Mouse (Mus musculus) adrenal gland, postnatal 36 days (tissue): Measurements from ENCODE around the gene Orc5. TPM values are rescaled to one million over a fixed set of nuclear protein-coding genes. Genes with fewer than 3 reads are reported as not detected.
"Not testable (repeated sequence)": the region's sequence is repeated elsewhere in the genome, so short reads cannot be mapped to it uniquely, and the experiment has no call there.

ENCODE experiments used
- DNase-seq, 2 experiments: peaks; one replicate each; pipeline ENCODE4 v3.0.0; 2021; ENCODE audit warnings: mixed read lengths in 1 of 2
- total RNA-seq, 2 experiments: library from RNA; stranded (reverse); gene quantifications; 2 replicates each; pipeline ENCODE4 v1.2.3; 2021

Orc5 gene
- total RNA-seq, 2 experiments from 2014 or later = 15.3 to 18.4 TPM

DNA sequence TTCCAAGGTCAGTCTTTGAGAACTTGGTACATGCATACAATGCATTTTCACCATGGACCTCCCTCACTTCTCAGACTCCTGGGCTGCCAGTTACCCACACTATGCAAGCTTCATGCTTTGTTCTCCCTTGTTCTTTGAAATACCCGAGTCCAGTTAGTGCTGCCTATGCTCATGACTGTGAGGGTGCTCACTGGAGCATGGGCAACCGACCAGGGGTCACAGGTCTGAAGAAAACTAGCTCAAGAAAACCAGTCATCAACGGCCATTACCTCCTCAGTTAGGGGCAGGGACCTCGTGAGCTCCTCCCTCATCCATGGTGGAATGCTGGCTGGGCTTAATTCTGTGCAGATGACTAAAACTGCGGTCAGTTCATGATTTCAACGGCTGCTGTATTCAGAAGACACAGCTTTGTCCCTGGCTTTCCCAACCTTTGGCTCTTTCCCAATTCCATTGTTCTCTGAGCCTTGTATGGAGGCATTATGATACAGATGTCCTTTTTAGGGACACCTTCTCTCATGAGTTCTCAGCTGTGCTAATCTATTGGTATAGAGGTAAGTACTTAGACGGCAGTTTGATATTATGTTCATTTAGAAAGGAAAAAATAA, 11.1 kb downstream of the Orc5 start:
- no peak for DNase-seq

DNA sequence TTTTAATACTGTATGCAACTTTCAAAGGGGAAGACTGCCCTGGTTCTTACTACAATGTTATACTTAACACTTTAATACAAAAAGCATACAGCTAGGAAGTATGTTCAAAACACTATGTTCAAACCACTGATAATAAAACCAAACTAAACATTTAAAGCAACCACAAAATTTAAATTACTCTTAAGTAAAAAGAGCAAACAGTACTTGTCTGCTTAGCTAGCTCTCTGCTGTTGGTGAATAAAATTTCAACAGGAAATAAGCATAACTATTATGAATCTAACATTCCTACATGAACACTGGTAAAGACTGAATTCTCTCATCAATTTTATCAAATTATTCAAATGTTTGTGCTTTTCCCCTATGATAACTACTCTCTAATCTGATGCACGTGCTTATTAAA, 13.5 kb downstream of the Orc5 start:
- no peak for DNase-seq

DNA sequence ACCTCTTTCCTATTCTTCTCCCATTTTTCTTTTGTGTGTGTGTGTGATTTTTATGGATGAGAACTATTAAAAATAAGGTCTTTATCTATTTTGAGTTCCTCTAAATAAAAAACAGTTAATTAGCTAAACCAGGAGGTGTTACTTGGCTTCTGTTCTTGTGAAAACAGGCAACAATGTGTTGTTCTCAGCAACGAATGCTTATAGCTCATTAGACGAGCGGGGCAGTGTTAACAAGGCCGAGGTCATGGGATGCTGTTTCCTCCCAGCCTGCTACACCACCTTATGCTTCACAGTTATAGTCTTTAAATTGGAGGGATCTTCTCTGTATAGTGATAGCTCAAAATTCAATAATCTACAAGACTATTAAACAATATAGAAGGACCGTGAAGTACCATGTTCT, 17.7 kb downstream of the Orc5 start:
- no peak for DNase-seq

DNA sequence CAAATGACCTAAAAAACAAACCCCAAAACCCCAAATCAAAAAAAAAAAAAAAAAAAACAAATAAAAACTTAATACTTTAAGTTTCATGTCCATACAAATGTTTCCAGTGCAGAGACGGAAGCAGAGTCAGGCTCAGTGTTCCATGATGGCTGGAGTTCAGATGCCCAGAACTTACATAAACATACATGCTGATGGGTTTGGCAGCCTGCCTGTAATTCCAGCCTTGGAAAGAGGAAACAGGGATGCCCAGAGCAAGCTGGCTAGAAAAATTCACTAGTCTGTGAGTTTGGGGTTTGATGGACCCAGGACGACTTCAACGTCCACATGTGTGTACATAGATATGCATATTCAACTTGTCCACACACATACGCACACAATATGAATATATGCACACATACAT, 27.6 kb downstream of the Orc5 start:
- DNase-seq = no peak

DNA sequence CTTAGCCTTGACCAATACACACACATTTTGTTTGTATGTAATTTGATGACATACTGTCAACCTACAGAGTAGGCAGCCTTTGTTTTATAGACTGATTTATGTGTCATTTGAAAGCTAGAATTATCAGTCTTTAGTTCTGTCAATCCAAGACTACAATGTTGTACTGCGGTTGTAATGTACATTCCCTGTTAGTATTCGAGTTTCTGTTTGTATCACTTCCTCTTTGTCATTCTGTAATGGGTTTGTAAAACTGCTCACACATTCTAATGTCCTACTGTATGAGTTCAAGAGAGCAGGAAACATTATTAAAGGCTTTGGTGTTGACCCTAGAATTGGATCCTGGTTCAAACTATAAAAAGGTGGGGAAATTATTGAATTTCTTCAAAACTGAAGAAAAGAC, 30.5 kb downstream of the Orc5 start:
- no peak for DNase-seq

DNA sequence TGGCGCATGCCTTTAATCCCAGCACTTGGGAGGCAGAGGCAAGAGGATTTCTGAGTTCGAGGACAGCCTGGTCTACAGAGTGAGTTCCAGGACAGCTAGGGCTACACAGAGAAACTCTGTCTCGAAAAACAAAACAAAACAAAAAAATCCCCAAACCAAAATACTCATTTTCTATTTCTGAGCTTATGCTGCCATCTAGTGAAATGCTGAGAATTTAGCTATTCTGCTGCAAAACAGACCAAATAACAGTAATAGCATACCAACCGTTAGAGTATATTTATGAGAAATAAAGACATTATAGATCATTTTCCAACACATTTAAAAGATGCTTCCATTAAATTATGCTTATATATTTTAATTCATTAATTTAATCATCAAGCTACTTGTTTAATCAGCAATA, 34.5 kb downstream of the Orc5 start:
- not testable (repeated sequence) for DNase-seq

DNA sequence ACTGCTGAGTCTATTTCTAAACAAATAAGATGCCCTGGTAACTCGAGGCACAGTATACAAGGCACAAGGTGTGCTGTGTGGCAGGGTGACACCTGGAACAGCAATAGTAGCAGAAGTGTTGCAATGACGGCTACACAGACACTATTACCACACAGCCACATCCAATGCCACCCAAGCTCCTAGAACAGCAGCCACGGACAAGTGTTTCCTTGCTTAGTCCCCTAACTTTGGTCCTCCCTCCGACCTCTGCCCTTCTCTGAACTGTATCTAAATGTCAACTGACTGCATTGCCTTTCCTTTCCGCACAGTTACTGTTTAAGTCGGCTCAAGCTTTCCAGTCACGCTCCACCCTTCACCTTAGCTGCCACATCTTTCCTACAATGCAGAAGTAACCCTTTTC, 36.0 kb downstream of the Orc5 start:
- not testable (repeated sequence) for DNase-seq

DNA sequence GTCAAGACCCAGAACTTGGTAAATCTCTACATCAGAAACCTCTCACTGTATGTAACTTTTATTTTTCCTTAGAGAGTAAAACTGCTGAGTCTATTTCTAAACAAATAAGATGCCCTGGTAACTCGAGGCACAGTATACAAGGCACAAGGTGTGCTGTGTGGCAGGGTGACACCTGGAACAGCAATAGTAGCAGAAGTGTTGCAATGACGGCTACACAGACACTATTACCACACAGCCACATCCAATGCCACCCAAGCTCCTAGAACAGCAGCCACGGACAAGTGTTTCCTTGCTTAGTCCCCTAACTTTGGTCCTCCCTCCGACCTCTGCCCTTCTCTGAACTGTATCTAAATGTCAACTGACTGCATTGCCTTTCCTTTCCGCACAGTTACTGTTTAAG, 37.6 kb downstream of the Orc5 start:
- not testable (repeated sequence) for DNase-seq

DNA sequence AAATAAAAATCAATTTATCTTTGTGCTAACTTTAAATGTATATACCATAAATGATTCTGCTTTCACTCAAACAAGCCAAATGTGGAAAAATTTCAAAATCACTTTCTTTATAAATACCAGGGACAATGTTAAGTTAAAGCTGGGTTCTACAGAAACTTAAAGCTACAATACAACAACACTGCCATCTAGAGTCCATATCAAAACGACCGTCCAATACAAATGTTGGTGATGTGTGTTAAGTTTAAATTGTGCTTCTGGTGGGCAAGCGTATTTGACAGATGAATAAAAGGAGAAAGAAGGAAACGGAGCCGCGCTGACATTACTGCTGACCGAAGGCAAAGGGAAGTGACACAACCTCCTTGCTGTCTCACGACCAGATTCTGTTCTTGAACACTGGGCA, 38.4 kb downstream of the Orc5 start:
- DNase-seq = no peak

DNA sequence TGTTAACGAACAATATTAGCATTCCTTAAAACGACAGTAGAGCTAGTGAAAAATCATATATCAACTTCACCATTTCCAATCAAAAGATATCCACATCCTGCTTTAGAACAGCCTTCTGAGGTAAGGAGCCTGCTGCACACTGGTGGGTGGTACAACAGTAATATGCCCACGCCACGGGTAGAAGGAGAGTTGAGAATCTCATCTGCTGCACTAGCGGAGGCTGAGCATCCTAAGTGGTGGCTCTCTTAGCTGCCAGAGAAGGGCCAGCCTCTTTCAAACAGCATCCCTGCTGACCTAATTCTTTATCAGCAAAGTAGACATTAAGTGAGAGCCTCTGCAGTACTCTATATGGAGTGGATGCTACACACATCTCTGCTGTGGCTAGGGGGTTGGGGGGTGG, 41.7 kb downstream of the Orc5 start:
- no peak for DNase-seq

DNA sequence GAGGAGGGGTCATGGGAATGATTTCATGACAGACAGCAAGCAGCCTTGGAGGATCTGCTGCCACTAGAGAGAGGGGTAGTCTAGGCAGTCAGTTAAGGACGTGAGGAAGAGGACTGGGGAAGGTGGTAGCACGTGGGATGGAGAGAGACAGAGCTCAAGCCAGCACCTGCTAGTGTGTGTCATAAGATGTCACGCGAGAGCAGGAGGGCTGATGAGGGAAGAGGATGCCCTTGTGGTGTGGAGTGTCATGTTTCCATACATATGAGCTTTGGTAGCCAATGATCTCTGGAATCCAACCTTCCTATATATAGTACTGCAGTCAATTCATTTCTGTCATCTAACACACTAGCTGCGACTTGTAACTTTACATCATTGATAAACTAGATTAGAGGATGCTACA, 50.8 kb downstream of the Orc5 start:
- no peak for DNase-seq

DNA sequence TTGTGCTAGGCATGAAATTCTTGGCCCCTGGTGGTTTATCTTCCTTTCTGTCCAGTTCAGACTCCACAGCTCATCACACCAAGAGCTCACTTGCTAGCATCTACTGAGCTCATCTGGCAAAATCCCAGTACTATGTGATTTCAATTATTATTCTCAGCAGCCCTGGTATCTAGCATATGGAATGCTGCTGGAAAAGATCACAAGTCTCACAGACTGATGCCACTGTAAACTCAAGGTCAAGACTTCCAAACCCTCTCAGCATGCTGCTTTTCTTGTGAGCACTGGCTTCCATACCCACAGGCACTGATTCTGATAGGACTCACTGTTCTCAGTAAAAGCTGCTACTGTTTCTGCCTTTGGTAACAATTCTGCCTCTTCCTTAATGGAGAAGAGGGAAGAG, 59.1 kb downstream of the Orc5 start:
- no peak for DNase-seq

DNA sequence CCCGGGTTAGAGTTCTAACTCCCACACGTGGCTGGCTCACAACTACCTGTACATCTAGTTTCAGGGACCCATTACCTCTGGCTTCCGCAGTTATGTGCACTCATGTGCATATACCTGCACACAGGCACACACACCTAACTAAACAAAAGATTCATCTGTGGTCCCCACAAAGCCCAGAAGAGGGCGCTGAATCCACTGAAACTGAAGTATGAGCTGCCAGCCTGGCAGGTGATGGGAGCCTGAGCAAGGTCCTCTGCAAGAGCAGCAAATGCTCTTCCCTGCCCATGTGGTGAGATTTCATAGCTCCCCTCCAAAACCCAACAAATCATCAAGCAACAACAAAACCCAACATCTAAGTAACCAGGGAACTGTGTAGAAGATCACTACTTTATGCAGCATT, 61.1 kb downstream of the Orc5 start:
- DNase-seq = peak in 1 of 2 experiments; percentile 19

DNA sequence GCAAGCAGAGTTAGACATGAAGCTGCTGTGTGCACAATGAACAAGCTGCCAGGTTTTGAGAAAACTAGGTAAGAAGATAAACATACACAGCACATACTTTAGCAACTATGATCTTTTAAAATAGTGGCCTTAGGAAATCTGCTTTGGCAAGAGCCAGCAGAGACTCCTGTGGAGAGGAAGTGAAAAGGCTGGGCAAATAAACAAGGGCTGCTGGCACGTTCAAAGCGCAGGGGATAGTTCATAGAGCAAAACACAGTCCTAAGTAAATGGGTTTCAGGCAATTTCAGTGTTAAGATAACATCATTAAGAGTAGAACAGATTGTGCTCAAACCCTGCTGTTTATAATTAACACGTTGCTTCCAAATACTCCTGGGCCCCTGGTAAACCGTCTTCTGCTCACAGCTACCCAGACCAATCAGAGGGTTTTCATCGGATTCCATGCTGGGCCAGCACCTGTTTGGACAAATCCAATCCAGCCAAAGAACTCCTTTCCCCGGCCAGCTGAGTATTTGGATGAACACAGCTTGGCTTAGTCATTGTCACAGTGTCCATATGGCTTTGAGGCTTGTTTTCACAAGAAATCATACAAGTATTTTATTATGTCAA, 63.5 kb downstream of the Orc5 start:
- no peak for DNase-seq

DNA sequence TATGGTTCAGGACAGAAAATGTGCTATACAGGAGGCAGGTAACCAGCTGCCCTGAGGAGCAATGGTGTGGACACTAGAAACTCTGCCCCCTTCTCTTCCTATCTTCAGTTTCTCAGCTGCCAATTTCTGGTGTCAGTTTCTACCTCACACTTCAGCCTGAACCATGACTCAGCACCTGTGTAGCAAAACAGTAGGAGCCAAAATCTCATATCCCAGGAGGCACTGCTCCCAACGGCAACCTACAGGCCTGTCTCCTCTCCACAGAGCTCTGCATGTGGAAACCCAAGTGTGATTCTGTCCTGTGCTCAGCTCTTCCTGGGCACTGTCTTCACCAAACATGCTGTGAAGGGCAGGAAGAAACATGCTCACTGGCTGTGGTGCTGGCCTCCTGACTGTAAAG, 64.5 kb downstream of the Orc5 start:
- no peak for DNase-seq

DNA sequence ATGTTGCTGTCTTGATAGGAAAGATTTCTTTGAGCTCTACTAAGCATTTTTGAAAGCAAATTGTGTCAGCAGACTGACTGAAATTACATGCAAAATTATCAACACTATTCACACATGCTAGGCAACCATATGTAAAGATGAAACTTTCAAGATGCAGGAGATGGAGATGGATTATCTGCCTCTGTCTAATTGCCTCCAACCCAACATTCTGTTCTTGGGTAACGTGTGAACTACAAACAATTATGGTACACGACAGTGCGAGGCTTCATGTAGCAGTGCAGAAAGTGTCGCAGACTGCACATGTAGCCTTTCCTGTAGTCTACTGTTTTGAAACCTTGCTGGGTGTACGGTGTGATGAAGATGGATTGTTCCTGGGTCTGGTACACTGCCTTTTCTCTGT, 67.7 kb downstream of the Orc5 start:
- DNase-seq = no peak

DNA sequence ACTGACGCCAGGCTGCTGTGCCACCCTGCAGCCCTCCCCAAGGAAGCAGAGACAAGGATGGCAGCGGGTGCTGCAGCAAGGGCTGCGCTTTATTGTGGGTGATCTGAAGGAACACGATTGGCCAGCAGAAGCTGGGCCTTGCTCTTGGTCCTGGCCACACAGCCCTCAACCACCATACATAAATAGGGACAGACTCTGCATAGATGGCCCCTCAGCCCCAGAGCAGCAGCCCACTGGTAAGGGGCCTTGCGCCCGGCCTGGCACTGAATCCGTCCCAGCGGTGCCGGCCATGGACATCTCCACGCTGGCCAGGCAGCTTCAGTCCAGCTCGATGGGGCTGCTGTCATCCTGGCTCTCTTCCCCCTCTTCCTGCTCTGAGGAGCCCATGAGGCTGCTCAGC, 77.8 kb downstream of the Orc5 start:
- not testable (repeated sequence) for DNase-seq

DNA sequence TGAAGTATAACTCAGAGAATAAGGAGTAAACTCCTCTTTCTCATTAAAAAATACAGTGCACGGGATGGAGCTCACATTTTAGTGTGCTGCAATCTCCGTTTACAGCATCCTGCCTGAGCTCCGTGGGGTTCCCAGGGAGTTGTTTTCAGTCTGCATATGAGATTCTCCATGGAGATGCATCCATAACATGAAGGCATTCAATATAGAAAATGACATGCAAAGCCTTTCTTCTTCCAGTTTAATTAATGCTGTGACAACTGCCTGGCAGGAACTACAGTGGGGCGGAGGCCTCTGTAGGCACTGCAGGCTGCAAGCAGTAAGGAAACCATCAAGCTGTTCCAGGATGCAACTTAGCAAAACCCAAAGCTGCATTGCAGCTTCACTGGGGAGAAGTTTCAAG, 79.0 kb downstream of the Orc5 start:
- no peak for DNase-seq

DNA sequence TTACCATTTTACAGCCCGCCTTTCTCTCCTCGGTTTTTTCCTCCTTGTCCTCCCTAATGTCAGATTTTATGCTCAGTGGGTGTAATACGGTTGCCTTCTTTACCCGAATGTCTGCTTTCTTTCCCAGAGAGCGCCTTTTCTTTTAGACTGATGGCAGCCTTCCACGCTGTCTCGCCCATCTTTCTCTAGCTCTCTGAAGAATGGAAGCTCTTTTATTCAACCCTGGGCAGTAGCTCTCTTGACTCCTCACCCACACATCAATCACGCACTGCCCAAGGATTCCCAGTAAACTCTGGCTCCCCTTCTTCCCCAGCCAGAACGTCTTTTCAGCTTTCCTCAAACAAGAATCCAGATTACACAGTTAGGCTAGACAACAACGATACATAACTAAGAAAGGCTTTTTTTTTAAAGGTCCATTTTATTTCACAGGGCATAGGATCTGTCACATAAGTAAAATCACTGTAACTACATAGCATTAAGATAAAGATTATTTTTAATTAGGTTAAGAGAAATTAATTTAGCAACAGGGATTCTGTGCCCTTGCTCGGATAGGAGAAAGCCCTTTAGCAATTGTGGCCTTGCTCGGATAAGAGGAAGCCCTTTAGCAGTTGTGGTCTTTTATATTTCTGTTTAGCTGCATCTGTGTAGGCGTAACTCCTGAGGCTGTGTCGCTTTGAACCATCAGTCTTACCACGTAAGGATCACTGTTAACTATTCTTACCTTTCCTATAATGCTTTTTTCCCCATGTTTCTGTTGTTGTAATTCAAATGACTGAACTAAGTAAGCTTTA, 97.2 kb downstream of the Orc5 start:
- DNase-seq = no peak

DNA sequence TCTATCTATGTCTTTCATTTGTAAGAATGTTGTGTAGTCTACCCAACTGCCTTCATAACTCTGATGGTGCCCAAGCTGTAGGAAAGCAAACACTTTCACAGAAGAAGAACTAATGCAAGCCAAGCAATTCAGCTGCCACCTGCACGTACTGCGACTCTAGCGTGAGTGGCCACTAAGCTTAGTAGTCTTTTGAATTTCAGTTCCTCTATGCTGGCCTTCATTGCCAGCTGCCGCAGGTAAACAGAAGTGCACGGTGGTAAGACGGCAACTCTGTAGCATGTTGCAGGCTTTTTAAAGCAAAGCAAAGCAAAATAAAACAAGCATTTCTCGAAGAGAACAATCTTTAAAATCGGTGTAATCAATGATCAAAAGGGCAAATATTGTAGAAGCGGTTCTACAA, 97.8 kb downstream of the Orc5 start:
- DNase-seq = no peak

DNA sequence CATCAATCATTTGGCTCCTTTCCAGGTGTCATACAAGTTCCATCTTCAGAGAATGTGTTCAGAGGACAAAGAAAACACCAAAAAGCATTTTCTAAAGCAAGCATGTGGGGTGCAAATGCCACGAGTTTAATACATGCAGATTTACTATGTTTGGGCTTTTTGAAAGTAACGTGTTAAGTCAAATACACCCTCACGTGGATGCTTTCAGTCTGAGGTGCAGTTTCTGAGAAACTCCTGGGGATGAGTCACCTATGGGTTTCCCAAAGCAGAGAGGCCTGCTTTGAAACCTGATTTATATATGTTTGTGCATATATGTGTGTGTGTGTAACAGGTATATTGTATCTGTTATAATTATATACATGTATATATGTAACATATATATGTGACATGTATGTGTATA, 98.5 kb downstream of the Orc5 start:
- DNase-seq = no peak

DNA sequence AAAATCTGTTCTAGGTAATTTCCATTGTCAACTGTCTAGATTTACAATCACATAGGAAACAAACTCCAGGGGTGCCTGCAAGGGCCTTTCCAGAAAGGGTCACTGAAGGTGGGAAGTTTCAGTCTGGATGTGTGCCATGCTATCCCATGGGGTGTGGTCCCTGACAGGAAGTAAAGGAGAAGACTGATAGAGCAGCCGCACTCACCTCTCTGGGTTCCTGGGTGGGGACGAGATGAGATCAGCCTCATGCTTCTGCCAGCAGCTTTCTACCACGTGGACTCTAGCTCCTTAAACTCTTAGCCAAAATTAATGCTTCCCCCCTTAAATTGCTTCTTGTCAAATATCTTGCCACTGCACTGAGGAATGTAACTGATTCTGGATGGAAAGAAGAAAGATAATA, 100.7 kb downstream of the Orc5 start:
- no peak for DNase-seq
